Mouse (Mus musculus) adrenal gland, postnatal 4 days (tissue): Measurements from ENCODE around the gene Tmem230. TPM values are rescaled to one million over a fixed set of nuclear protein-coding genes. Genes with fewer than 3 reads are reported as not detected.

Experiments
- DNase-seq, 2 experiments: peaks; one replicate each; pipeline ENCODE4 v3.0.0; 2021 to 2022; ENCODE audit warnings: low spot score in 2 of 2, mixed read lengths in 2 of 2
- total RNA-seq, 2 experiments: library from RNA; stranded (reverse); gene quantifications; 2 replicates each; pipeline ENCODE4 v1.2.3; 2021

Tmem230 gene
- total RNA-seq, 2 experiments from 2014 or later: 37.5 to 39.1 TPM

GRCm38 (mm10) chr2:132235291-132235690 is 12.3 kb downstream of the Tmem230 start:
- no peak for DNase-seq

GRCm38 (mm10) chr2:132233985-132234765 is 13.4 kb downstream of the Tmem230 start:
- DNase-seq: no peak

GRCm38 (mm10) chr2:132232413-132232945 is 15.1 kb downstream of the Tmem230 start:
- no peak for DNase-seq

GRCm38 (mm10) chr2:132224359-132224758 is 23.2 kb downstream of the Tmem230 start:
- no peak for DNase-seq

DNA sequence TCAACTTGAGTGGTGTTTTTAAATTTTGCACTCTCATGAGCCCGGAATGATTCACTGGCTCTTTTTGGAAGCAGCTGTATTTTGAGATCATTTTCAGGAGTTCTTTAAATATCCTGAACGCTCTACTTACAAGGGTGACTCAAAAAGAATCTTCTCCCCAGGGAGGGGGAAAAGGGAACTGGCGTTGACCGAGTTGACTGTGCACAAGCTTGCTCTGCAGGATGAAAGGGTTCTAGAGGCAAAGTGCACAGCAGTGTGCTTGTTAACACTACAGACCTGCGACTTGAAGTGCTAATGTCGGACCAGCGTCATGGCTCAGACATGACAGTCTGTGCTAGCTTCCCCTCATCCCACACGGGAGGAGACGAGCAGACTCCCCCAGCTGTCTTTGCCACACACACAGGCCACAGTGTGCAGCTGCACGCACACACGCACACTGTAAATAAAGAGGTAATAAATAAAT is 26.0 kb downstream of the Tmem230 start:
- no peak for DNase-seq

DNA sequence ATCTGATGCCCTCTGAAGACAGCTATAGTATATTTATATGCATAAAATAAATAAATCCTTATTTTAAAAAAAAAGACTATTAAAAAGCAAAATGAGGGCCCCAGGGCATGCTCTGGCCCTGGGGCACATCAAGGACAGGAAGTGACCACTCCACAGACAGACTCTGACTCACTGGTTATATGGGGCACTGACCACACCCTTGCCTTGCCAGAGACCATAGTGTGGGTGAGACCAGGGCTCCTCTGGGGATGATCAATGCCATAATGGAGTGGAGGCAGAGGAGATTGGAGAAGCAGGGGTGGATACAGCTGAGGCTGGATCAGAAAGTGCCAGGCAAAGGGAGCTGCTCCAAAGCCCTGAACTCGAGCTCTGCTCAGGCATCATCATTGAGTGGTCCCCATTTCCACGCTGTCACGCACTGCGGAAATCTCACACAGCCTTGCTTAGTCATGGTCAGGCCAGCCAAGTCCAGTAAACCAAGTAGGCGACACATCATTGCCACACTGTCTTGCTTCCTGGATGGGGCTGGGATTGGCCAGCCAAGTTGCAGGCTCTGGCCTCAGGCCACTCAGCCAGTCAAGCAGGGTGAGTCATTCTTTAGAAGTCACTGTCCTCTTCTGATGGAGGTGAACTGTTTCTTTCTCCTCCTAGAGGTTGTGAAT is 35.5 kb downstream of the Tmem230 start:
- DNase-seq: peak; percentile 17 to 39

DNA sequence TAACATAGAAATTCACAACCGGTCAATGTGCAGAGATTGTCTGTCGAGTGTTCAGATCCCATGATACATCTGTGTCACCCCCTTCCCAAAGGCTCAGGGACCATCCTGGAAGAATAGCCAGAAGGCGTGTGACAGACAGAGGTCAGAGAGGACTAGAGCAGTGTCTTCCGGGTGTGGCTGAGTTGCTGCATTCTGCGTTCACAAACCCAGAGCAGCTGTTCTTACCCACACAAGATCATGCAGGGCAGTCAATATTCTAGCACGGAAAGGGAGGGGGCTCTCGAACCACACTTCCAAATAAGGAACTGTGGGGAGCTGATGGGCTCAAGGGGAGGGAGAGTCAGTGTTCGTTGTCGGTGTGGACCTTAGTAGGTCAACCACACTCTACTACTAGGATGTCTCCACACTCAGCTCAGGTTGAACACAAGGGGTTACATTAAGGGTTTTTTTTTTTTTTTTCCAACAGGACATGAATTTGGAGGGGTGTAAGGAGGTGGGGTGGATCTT is 36.7 kb downstream of the Tmem230 start:
- DNase-seq: no peak

- no peak for DNase-seq
Observed at GRCm38 (mm10) chr2:132208246-132208881, 39.2 kb downstream of the Tmem230 start.

- DNase-seq: no peak
Observed at GRCm38 (mm10) chr2:132206316-132206881, 41.2 kb downstream of the Tmem230 start.

GRCm38 (mm10) chr2:132205549-132205948 is 42.1 kb downstream of the Tmem230 start:
- DNase-seq: no peak

- no peak for DNase-seq
Observed at GRCm38 (mm10) chr2:132203773-132204172, 43.8 kb downstream of the Tmem230 start.

DNA sequence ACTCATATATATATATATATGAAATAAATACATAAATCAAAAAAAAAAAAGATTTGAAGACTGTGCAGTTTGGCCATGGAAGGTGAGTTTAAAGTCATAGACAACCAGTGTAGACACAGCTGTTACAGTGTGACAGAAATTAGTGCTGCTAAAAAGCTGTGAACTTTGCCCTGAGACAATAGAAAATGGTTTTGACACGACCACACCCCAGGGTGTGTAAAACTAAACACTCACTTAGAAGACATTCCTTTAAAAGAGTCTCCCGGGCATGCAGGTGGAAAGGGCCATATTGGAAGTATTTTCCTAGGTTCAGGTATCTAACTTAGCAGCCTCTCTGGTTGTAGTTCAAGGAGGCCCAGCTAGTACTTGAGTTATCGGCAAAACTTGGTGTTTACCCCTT is 44.4 kb downstream of the Tmem230 start:
- DNase-seq: no peak

DNA sequence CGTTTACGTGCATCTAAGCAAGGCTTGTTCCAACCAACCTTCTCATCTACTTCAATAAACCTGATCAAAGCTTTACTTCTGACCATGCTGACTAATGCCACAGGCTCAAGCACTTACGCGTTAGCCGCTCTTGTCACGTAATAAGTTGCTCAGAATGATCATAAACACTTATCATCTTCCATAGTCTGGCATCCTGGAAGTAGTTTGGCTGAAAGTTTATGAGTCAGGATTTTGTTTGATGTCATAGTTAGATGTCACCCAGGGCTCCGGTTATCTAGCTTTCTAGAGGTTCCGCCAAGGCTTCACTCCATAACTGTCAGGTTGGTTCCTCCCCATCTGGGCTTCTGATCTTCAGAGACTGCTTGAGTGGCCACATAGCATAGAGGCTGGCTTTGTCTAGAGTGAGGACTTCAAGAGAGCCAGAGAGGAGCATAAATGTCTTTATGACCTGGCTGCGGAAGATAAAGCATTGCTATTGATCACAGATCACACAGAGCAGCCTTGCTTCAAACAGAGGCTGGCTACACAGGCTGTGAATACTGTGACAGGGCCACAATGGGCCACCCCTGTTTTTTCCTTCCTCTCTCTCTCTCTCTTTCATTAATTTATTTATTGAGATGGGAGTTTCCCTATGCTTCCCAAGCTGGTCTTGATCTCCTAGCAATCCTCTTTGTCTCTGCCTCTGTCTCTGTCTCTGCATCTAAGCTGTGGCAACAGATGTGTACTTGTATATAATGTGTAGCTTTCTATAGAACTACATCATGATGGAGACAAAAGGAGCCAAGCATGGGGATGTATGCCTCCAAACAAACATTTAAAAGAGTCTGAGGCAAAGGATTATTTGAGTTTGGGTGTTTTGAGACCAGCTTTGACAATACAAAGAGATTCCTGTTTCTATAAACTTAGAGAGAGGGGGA is 49.3 kb downstream of the Tmem230 start:
- DNase-seq: no peak

DNA sequence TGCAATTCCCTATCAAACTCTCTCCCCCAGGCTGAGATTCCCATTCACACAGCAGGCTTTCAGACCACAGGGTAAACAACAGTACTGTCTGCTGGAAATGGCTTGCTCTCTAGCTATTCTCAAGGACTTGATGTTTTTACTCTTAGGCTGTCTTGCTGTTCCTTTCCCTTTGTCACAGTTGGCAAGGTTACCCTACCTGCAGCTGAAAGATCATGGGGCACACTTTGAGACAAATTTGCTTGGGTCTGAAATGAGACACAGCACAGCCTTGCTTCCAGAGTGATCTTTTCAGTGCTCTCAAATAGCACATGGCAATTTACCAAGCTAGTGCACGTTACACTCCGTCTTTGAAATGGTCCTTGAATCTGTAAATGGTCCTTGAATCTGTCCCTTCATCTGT is 52.0 kb downstream of the Tmem230 start:
- DNase-seq: no peak

- DNase-seq: no peak
Observed at GRCm38 (mm10) chr2:132190602-132191161, 56.9 kb downstream of the Tmem230 start.

Other genes starting within 250 kb of the Tmem230 start
- 10 to 100 TPM; 14.5 to 16.7 TPM for gene Rassf2, start 217.5 kb downstream of the Tmem230 start, total RNA-seq
- 10 to 100 TPM; 60.4 to 67.4 TPM for gene Slc23a2, start 102.7 kb downstream of the Tmem230 start, total RNA-seq
- 100 to 1,000 TPM; 141 to 161 TPM for gene Pcna, start 5.5 kb upstream of the Tmem230 start, total RNA-seq
- gene Cds2, start 15.3 kb upstream of the Tmem230 start, total RNA-seq: 10 to 100 TPM; 63.3 to 77.3 TPM
- gene Prokr2, start 137.6 kb upstream of the Tmem230 start, total RNA-seq: under 1 TPM in 1 of 2 experiments, not detected in 1; 0.31 TPM